Mouse (Mus musculus) midbrain, embryonic 15.5 days (tissue): ENCODE measurements at regions not wholly inside any gene's neighbourhood (a gene's known extent, or its start where the extent isn't known, plus 50 kb on each side); places are given as distances from the start of the nearest gene placed in this dataset.
A peak's percentile ranks its signal among the peaks of the same experiment; 100 is the strongest.

ENCODE experiments used
- ATAC-seq: fragments of 200-750 bp; cut with Nextera tagmentation; replicated peaks from 2 replicates; pipeline ENCODE4 v1.8.0; 2017; ENCODE audit warnings: moderate TSS enrichment
- H3K27ac ChIP-seq: fragments of 300-500 bp; sonication (generic); 2 replicates; pipeline ENCODE4 v1.5.1; 2015; ENCODE audit warnings: mild to moderate bottlenecking, inconsistent platforms
- H3K27me3 ChIP-seq: fragments of 300-500 bp; sonication (generic); replicated peaks from 2 replicates; pipeline ENCODE4 v1.6.1; 2015; ENCODE audit warnings: inconsistent platforms
- H3K36me3 ChIP-seq: fragments of 300-500 bp; sonication (generic); replicated peaks from 2 replicates; pipeline ENCODE4 v1.6.1; 2015; ENCODE audit warnings: inconsistent platforms
- H3K4me1 ChIP-seq: fragments of 300-500 bp; sonication (generic); 2 replicates; pipeline ENCODE4 v1.6.1; 2015; ENCODE audit warnings: inconsistent platforms
- H3K4me2 ChIP-seq: fragments of 300-500 bp; sonication (generic); 2 replicates; pipeline ENCODE4 v1.6.1; 2015; ENCODE audit warnings: inconsistent platforms, mild to moderate bottlenecking, moderate library complexity
- H3K4me3 ChIP-seq: fragments of 300-500 bp; sonication (generic); 2 replicates; pipeline ENCODE4 v1.5.1; 2015; ENCODE audit warnings: mild to moderate bottlenecking, inconsistent platforms
- H3K9ac ChIP-seq: fragments of 300-500 bp; sonication (generic); 2 replicates; pipeline ENCODE4 v1.6.1; 2015; ENCODE audit warnings: mild to moderate bottlenecking, inconsistent platforms
- H3K9me3 ChIP-seq: fragments of 300-500 bp; sonication (generic); 2 replicates; pipeline ENCODE4 v1.6.1; 2016; ENCODE audit warnings: inconsistent platforms
- WGBS: fragments of 180-500 bp; shearing (Covaris S2); methylation state at CpG from one replicate; pipeline ENCODE4 v1.1.7; 2015; ENCODE audit warnings: mixed read lengths; 5-methylcytosine and 5-hydroxymethylcytosine counted together

GRCm38 (mm10) chr15:88146118-88146517, 454.0 kb upstream of the Zdhhc25 start:
- no peaks in the 10 kb centered on the region for H3K9me3 ChIP-seq
- no peak overlapping the region for H3K4me3 ChIP-seq
- H3K27ac ChIP-seq: no peak overlapping the region
- H3K9ac ChIP-seq: no peak overlapping the region
- no peak for ATAC-seq
- H3K36me3 ChIP-seq: no peaks in the 10 kb centered on the region
- WGBS: 46% methylated on average over 7 of the region's 7 CpGs
- no peaks in the 10 kb centered on the region; the same call in 1 of the 2 replicates for H3K4me1 ChIP-seq
- H3K4me2 ChIP-seq: no peak overlapping the region
- no peaks in the 10 kb centered on the region for H3K27me3 ChIP-seq

- Histone ChIP-seq H3K4me3 (no peak overlapping the region), H3K9me3 (no peaks in the 10 kb centered on the region), H3K36me3 (no peaks in the 10 kb centered on the region), H3K4me1 (no peaks in the 10 kb centered on the region; the same call in 1 of the 2 replicates), H3K27me3 (no peaks in the 10 kb centered on the region), H3K4me2 (no peak overlapping the region), H3K27ac (no peak overlapping the region), H3K9ac (no peak overlapping the region)
- WGBS: 87% methylated on average over 6 of the region's 6 CpGs
- no peak for ATAC-seq
Measured at GRCm38 (mm10) chr15:88151199-88151598, 448.9 kb upstream of the Zdhhc25 start.

- H3K27ac ChIP-seq: no peak overlapping the region; the same call in 1 of the 2 replicates
- no peaks in the 10 kb centered on the region for H3K36me3 ChIP-seq
- no peaks in the 10 kb centered on the region for H3K9me3 ChIP-seq
- H3K4me2 ChIP-seq: no peak overlapping the region
- H3K4me1 ChIP-seq: 0 out of 2 replicates have a peak, but pooled peaks cover 8% of the 10 kb centered on the region
- no peaks in the 10 kb centered on the region for H3K27me3 ChIP-seq
- no peak for ATAC-seq
- 74% methylated on average over 2 of the region's 2 CpGs for WGBS
- no peak overlapping the region for H3K9ac ChIP-seq
- no peak overlapping the region for H3K4me3 ChIP-seq
Measured at GRCm38 (mm10) chr15:88159618-88160170, 440.4 kb upstream of the Zdhhc25 start.

GRCm38 (mm10) chr15:88160291-88160690, 439.8 kb upstream of the Zdhhc25 start:
- H3K9me3 ChIP-seq: no peaks in the 10 kb centered on the region
- H3K4me1 ChIP-seq: 0 out of 2 replicates have a peak, but pooled peaks cover 8% of the 10 kb centered on the region
- H3K36me3 ChIP-seq: no peaks in the 10 kb centered on the region
- no peaks in the 10 kb centered on the region for H3K27me3 ChIP-seq
- ATAC-seq: no peak
- WGBS: 82% methylated on average over 4 of the region's 4 CpGs
- no peak overlapping the region for H3K9ac ChIP-seq
- no peak overlapping the region for H3K4me3 ChIP-seq
- H3K27ac ChIP-seq: no peak overlapping the region; the same call in 1 of the 2 replicates
- H3K4me2 ChIP-seq: no peak overlapping the region

GRCm38 (mm10) chr15:88163438-88163837, 436.7 kb upstream of the Zdhhc25 start:
- Histone ChIP-seq H3K4me2 (no peak overlapping the region), H3K4me1 (0 out of 2 replicates have a peak, but pooled peaks cover 8% of the 10 kb centered on the region), H3K9ac (no peak overlapping the region), H3K9me3 (no peaks in the 10 kb centered on the region), H3K27ac (0 out of 2 replicates have a peak overlapping the region, but pooled peaks have one; percentile 27), H3K36me3 (no peaks in the 10 kb centered on the region), H3K27me3 (no peaks in the 10 kb centered on the region), H3K4me3 (no peak overlapping the region)
- no peak for ATAC-seq
- WGBS: 36% methylated on average over 3 of the region's 3 CpGs

DNA sequence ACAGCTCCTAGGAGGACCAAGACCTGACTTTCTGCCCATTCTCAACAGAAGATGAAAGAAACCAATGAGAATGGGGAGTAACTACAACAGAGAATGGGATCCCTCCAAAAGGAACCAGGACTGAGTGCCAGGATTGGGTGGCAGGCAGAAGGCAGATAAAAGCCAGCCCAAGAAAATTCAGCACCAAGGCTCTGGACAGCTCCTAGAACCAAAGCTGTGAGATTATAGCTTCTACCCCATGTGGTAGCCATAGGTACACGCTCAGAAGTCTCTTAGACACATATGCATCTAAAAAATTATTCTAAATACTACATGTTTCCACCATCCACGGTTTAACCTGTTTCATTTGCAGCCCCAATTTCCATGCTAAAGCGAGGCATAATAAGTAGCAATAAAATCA, 425.8 kb upstream of the Zdhhc25 start:
- 36% methylated on average over 3 of the region's 3 CpGs for WGBS
- no peak overlapping the region for H3K9ac ChIP-seq
- no peaks in the 10 kb centered on the region for H3K27me3 ChIP-seq

GRCm38 (mm10) chr15:88175991-88176390, 424.1 kb upstream of the Zdhhc25 start:
- Histone ChIP-seq H3K9me3 (no peaks in the 10 kb centered on the region), H3K27me3 (no peaks in the 10 kb centered on the region), H3K9ac (no peak overlapping the region), H3K4me1 (no peaks in the 10 kb centered on the region), H3K36me3 (no peaks in the 10 kb centered on the region), H3K4me3 (no peak overlapping the region), H3K4me2 (no peak overlapping the region), H3K27ac (no peak overlapping the region)
- ATAC-seq: no peak
- 75% methylated on average over 3 of the region's 3 CpGs for WGBS

More for the DNA sequence above, 425.8 kb upstream of the Zdhhc25 start:
- no peaks in the 10 kb centered on the region for H3K4me1 ChIP-seq
- H3K9me3 ChIP-seq: no peaks in the 10 kb centered on the region
- no peaks in the 10 kb centered on the region for H3K36me3 ChIP-seq
- no peak overlapping the region for H3K4me3 ChIP-seq
- no peak for ATAC-seq
- H3K27ac ChIP-seq: no peak overlapping the region
- no peak overlapping the region for H3K4me2 ChIP-seq

- no peak overlapping the region for H3K4me3 ChIP-seq
- H3K4me2 ChIP-seq: no peak overlapping the region
- H3K27me3 ChIP-seq: no peaks in the 10 kb centered on the region
- ATAC-seq: no peak
- H3K9ac ChIP-seq: no peak overlapping the region
- no peaks in the 10 kb centered on the region for H3K4me1 ChIP-seq
- no peaks in the 10 kb centered on the region for H3K36me3 ChIP-seq
- H3K9me3 ChIP-seq: no peaks in the 10 kb centered on the region
- WGBS: 93% methylated on average over 2 of the region's 2 CpGs
- no peak overlapping the region for H3K27ac ChIP-seq
Measured at GRCm38 (mm10) chr15:88196539-88196938, 403.6 kb upstream of the Zdhhc25 start.

GRCm38 (mm10) chr15:88202736-88203135, 397.4 kb upstream of the Zdhhc25 start:
- no peaks in the 10 kb centered on the region for H3K36me3 ChIP-seq
- H3K27ac ChIP-seq: 0 out of 2 replicates have a peak overlapping the region, but pooled peaks have one; percentile 48
- 0 out of 2 replicates have a peak, but pooled peaks have one; percentile 30 for ATAC-seq
- no peak overlapping the region for H3K4me3 ChIP-seq
- H3K9me3 ChIP-seq: no peaks in the 10 kb centered on the region
- WGBS: 19% methylated on average over 3 of the region's 3 CpGs
- no peak overlapping the region for H3K9ac ChIP-seq
- no peaks in the 10 kb centered on the region for H3K27me3 ChIP-seq
- H3K4me2 ChIP-seq: peak overlapping the region; percentile 26; the same call in 1 of the 2 replicates
- H3K4me1 ChIP-seq: peaks cover 14% of the 10 kb centered on the region

DNA sequence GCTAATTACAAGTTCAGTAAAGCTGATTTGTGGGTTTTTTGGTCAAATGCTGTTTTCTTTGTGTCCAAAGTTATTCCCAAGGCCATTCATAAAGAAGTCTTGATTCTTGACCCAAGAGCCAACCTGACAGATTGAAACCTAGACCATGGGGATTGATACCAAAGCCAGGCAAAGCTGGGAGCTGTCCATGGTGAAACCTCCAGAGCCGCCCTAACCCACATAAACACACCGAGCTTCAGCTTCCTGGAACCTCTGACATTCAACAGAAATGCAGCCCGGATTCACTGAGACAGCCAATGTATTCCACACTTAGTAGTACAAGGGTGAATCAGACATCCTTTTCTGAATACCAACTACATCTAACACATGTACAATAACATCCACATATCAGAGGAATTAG, 386.7 kb upstream of the Zdhhc25 start:
- Histone ChIP-seq H3K27ac (no peak overlapping the region), H3K27me3 (no peaks in the 10 kb centered on the region), H3K4me3 (no peak overlapping the region), H3K4me2 (no peak overlapping the region), H3K9me3 (no peaks in the 10 kb centered on the region), H3K9ac (no peak overlapping the region), H3K4me1 (no peaks in the 10 kb centered on the region), H3K36me3 (no peaks in the 10 kb centered on the region)
- no peak for ATAC-seq
- WGBS: 53% methylated on average over 3 of the region's 3 CpGs

DNA sequence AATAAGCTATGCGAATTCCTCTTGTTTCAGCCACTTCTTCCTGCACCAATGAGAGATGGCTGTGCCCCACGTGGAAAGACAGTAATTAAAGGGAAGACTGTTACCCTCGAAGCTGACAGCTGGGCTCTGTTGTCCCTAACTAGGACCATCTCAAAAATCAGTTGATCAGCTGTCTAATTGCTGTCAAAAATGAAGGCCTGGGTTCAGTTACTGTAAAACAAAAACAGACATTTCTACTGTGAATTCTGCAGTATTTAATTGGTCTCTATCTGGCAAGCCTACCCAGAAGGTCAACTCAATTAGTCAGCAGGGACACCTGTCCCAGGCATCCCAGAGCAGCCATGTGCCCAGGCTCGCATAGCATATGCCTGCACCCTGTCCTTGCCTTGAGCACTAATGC, 385.8 kb upstream of the Zdhhc25 start:
- ATAC-seq: no peak
- H3K36me3 ChIP-seq: no peaks in the 10 kb centered on the region
- H3K4me2 ChIP-seq: no peak overlapping the region
- WGBS: 54% methylated on average over 4 of the region's 4 CpGs
- H3K27me3 ChIP-seq: no peaks in the 10 kb centered on the region
- H3K9me3 ChIP-seq: no peaks in the 10 kb centered on the region
- H3K27ac ChIP-seq: no peak overlapping the region
- no peak overlapping the region for H3K4me3 ChIP-seq
- no peak overlapping the region for H3K9ac ChIP-seq
- no peaks in the 10 kb centered on the region for H3K4me1 ChIP-seq

- Histone ChIP-seq H3K27me3 (no peaks in the 10 kb centered on the region), H3K9ac (no peak overlapping the region), H3K27ac (no peak overlapping the region), H3K36me3 (no peaks in the 10 kb centered on the region), H3K4me2 (no peak overlapping the region), H3K4me1 (no peaks in the 10 kb centered on the region), H3K9me3 (0 out of 2 replicates have a peak, but pooled peaks cover 2% of the 10 kb centered on the region), H3K4me3 (no peak overlapping the region)
- ATAC-seq: no peak
- 59% methylated on average over 4 of the region's 4 CpGs for WGBS
Measured at GRCm38 (mm10) chr15:88229456-88229855, 370.6 kb upstream of the Zdhhc25 start.

- Histone ChIP-seq H3K4me2 (no peak overlapping the region), H3K27me3 (0 out of 2 replicates have a peak, but pooled peaks cover 5% of the 10 kb centered on the region), H3K9ac (no peak overlapping the region), H3K9me3 (no peaks in the 10 kb centered on the region), H3K4me1 (peaks cover 13% of the 10 kb centered on the region), H3K36me3 (no peaks in the 10 kb centered on the region), H3K27ac (no peak overlapping the region), H3K4me3 (no peak overlapping the region)
- ATAC-seq: no peak
- WGBS: 88% methylated on average over 13 of the region's 13 CpGs
Measured at GRCm38 (mm10) chr15:88244606-88245005, 355.5 kb upstream of the Zdhhc25 start.
